Mouse (Mus musculus) lung, adult 2 months (tissue): ENCODE results near the gene Tbxas1. TPM values are rescaled to one million over a fixed set of nuclear protein-coding genes. Genes with fewer than 3 reads are reported as not detected.

ENCODE experiments used
- DNase-seq: peaks from one replicate; pipeline ENCODE4 v3.0.0; 2022
- H3K4me1 ChIP-seq: fragments of 200-500 bp; 2 replicates; pipeline ENCODE4 v1.6.1; 2011; ENCODE audit warnings: low read length; ENCODE audit not compliant: control insufficient read depth, insufficient read depth
- H3K4me3 ChIP-seq: fragments of 200-500 bp; replicated peaks from 2 replicates; pipeline ENCODE3; 2011; ENCODE audit warnings: low read depth, mild to moderate bottlenecking, control low read depth, low read length; ENCODE audit errors: extremely low read depth
- CTCF ChIP-seq: fragments of 200-500 bp; IDR thresholded peaks from 2 replicates; pipeline ENCODE4 v1.5.1; 2011; ENCODE audit warnings: mild to moderate bottlenecking, low read length, control low read depth; ENCODE audit not compliant: insufficient read depth
- POLR2A ChIP-seq: fragments of 200-500 bp; IDR thresholded peaks from 2 replicates; pipeline ENCODE4 v1.6.1; 2011; ENCODE audit warnings: low read depth, mild to moderate bottlenecking, control low read depth, low read length, borderline replicate concordance; ENCODE audit errors: extremely low read depth
- WGBS: fragments of 180-500 bp; shearing (Covaris S2); methylation state at CpG from one replicate; pipeline ENCODE4 v1.1.7; 2018; 5-methylcytosine and 5-hydroxymethylcytosine counted together
- polyA plus RNA-seq: library from polyadenylated mRNA; depleted of rRNA; stranded (reverse); fragments of >200 nt; gene quantifications from 2 replicates; pipeline ENCODE4 v1.2.3, GENCODE M21; 2012

The Tbxas1 gene
- polyA plus RNA-seq, 1 experiment = 9.1 TPM

DNA sequence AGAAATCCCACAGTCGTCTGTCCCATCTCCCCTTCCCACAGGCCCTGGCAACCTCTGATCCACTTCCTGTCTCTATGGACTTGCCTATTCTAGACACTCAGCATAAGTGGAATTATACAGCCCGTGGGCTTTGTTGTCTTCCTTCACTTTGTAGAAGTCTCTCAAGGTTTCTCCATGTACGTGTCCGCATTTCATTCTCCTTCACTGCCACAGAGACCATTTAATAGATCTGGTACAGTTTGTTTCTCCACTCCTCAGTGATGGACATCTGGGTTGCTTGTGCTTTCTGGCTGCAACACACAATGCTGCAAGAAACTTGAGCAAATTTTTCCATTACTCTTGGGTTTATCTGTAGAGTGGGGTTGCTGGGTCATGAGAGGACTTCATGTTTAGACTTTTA lies 35.3 kb upstream of the Tbxas1 start:
- H3K4me3 ChIP-seq = no peak overlapping the region
- no peak for DNase-seq
- no peak for TF ChIP-seq CTCF
- TF ChIP-seq POLR2A = no peak
- WGBS = 44% methylated on average over 4 of the region's 4 CpGs
- H3K4me1 ChIP-seq = peaks cover 3% of the 10 kb centered on the region

DNA sequence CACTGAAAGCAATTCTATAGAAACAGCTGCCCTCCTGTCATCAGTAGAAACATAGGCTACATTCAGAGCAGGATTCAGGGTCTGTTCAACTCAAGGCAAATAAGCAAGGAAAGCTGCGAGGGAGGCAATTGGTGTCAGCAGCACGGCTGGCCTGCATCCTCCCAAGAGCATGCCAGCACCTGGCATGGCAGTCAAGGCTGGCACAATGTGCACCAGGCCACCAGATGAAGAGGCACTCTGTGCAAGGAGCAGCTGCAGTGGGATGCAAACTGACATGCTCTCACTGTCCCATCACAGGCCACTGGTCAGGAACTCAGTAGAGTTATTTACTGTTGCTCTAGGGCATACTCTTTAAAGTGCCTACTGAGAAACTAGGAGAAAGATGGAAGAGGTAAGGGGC lies 34.8 kb upstream of the Tbxas1 start:
- 63% methylated on average over 2 of the region's 2 CpGs for WGBS
- H3K4me1 ChIP-seq = peaks cover 8% of the 10 kb centered on the region
- DNase-seq = no peak

GRCm38 (mm10) chr6:38840780-38841179 lies 34.4 kb upstream of the Tbxas1 start:
- DNase-seq = no peak
- WGBS = 70% methylated on average over 1 of the region's 1 CpGs
- H3K4me1 ChIP-seq = peaks cover 12% of the 10 kb centered on the region
- H3K4me3 ChIP-seq = no peak overlapping the region
- no peak for TF ChIP-seq POLR2A
- no peak for TF ChIP-seq CTCF

More for the DNA sequence above, 34.8 kb upstream of the Tbxas1 start:
- TF ChIP-seq POLR2A = no peak
- no peak for TF ChIP-seq CTCF
- H3K4me3 ChIP-seq = no peak overlapping the region

DNA sequence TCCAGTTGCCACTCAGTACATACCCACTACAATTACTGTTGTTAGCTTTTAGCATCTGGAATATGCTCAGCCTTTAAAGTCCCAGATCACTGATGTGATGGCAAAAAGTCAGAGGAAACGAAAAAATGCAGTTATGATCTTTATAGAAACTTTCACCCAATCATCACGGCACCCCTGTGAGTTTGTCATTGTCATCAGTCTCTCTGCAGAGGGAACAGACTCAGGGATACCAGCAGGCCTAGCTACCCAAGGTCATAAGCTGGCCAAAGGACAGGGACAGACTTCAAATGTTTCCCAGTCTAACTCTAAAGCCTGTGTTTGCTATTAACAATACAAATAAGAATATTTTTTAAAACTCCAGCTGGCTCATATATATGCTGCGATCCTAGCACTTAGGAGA lies 33.7 kb upstream of the Tbxas1 start:
- no peak for TF ChIP-seq POLR2A
- no peak for TF ChIP-seq CTCF
- Histone ChIP-seq H3K4me3 (no peak overlapping the region), H3K4me1 (peaks cover 19% of the 10 kb centered on the region)
- no peak for DNase-seq
- WGBS = 81% methylated on average over 3 of the region's 3 CpGs

DNA sequence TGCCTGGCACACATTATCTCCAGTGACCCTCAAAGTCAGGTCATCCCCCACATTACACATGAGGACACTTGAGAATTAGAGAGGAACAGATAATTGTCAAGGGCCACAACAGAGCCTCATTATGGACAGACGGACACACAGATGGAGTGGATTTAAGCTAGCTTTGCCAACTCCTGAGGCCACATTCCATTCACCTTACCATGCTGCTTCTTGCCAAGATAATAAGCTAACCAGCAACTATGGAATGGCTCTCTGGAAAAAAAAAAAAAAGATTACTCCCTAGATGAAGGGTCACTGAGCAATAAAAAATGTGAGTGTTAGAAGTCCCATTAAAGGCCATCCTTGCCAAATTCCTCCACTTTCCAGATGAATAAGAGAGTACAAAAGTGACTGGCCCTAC lies 30.1 kb upstream of the Tbxas1 start:
- Histone ChIP-seq H3K4me1 (peaks cover 44% of the 10 kb centered on the region), H3K4me3 (no peak overlapping the region)
- 61% methylated on average over 1 of the region's 1 CpGs for WGBS
- no peak for DNase-seq
- no peak for TF ChIP-seq CTCF
- no peak for TF ChIP-seq POLR2A

DNA sequence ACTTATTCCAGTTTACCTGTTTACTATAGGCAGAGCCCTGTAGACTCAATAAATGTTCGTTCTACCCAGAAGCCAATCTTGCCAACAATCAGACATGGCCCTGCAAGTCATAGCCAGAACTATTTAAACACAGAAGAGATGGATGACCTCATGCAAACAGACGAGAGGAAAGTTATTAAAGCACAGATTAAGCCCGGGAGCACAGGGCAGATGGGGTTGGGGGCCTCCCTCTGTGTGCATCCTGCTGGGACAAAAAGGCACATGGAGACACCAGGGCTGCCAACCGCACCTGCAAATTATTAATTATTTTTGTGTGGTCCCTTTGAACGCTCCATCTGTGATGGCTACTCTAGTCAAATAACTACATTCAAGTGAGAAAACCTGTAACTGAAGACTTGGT lies 29.3 kb upstream of the Tbxas1 start:
- Histone ChIP-seq H3K4me3 (no peak overlapping the region), H3K4me1 (peaks cover 41% of the 10 kb centered on the region)
- no peak for TF ChIP-seq CTCF
- TF ChIP-seq POLR2A = no peak
- WGBS = 50% methylated on average over 5 of the region's 5 CpGs
- DNase-seq = no peak

- TF ChIP-seq CTCF (no peak), POLR2A (no peak)
- no peak for DNase-seq
- Histone ChIP-seq H3K4me1 (peaks cover 41% of the 10 kb centered on the region), H3K4me3 (no peak overlapping the region)
- whole genome bisulfite sequencing = 32% methylated on average over 6 of the region's 6 CpGs
These were observed 28.6 kb upstream of the Tbxas1 start for GRCm38 (mm10) chr6:38846330-38847195.

GRCm38 (mm10) chr6:38847447-38847846 lies 27.8 kb upstream of the Tbxas1 start:
- Histone ChIP-seq H3K4me1 (peaks cover 48% of the 10 kb centered on the region), H3K4me3 (no peak overlapping the region)
- DNase-seq = no peak
- no peak for TF ChIP-seq CTCF
- TF ChIP-seq POLR2A = no peak
- 21% methylated on average over 1 of the region's 1 CpGs for WGBS

GRCm38 (mm10) chr6:38847958-38848910 lies 27.0 kb upstream of the Tbxas1 start:
- Histone ChIP-seq H3K4me1 (peaks cover 51% of the 10 kb centered on the region), H3K4me3 (no peak overlapping the region)
- 71% methylated on average over 3 of the region's 3 CpGs for WGBS
- no peak for DNase-seq
- TF ChIP-seq POLR2A = no peak
- no peak for TF ChIP-seq CTCF
